Mouse (Mus musculus) ovary, postnatal 10 days (tissue): Measurements from ENCODE around the gene Treml4.

ENCODE experiments used
- DNase-seq: peaks from one replicate; pipeline ENCODE4 v3.0.0; 2022; ENCODE audit warnings: low spot score

Treml4 gene

GRCm38 (mm10) chr17:48263741-48264362 is at the start of gene Treml4:
Treml4 (plus strand) TSS chr17:48264295.
- no peak for DNase-seq

- DNase-seq = no peak
Observed at GRCm38 (mm10) chr17:48215429-48215828, 48.7 kb upstream of the Treml4 start.

- DNase-seq = no peak
Observed at GRCm38 (mm10) chr17:48230680-48231079, 33.4 kb upstream of the Treml4 start.

- no peak for DNase-seq
Observed at GRCm38 (mm10) chr17:48232518-48232917, 31.6 kb upstream of the Treml4 start, which contains the start of gene Trem1. Trem1 (plus strand) TSS chr17:48232768.

- no peak for DNase-seq
Observed at GRCm38 (mm10) chr17:48233789-48234188, 30.3 kb upstream of the Treml4 start.

GRCm38 (mm10) chr17:48234550-48234949 is 29.5 kb upstream of the Treml4 start:
- DNase-seq = no peak

GRCm38 (mm10) chr17:48235773-48236370 is 28.2 kb upstream of the Treml4 start:
- DNase-seq = no peak

- DNase-seq = no peak
Observed at GRCm38 (mm10) chr17:48237621-48238020, 26.5 kb upstream of the Treml4 start.

GRCm38 (mm10) chr17:48247221-48247928 is 16.7 kb upstream of the Treml4 start, which contains the start of gene Trem3:
Trem3 (plus strand) TSS chr17:48247777.
- no peak for DNase-seq

GRCm38 (mm10) chr17:48249039-48249438 is 15.1 kb upstream of the Treml4 start:
- no peak for DNase-seq

GRCm38 (mm10) chr17:48249501-48249900 is 14.6 kb upstream of the Treml4 start:
- DNase-seq = no peak

GRCm38 (mm10) chr17:48250631-48251030 is 13.5 kb upstream of the Treml4 start:
- DNase-seq = no peak

GRCm38 (mm10) chr17:48256575-48256974 is 7.5 kb upstream of the Treml4 start:
- no peak for DNase-seq

- no peak for DNase-seq
Observed at GRCm38 (mm10) chr17:48261868-48262267, 2.2 kb upstream of the Treml4 start.

GRCm38 (mm10) chr17:48264662-48265061 is 567 bp downstream of the Treml4 start:
- DNase-seq = no peak

GRCm38 (mm10) chr17:48266138-48266537 is 2.0 kb downstream of the Treml4 start:
- no peak for DNase-seq

GRCm38 (mm10) chr17:48266610-48267304 is 2.7 kb downstream of the Treml4 start:
- DNase-seq = no peak

GRCm38 (mm10) chr17:48267591-48267990 is 3.5 kb downstream of the Treml4 start:
- DNase-seq = no peak

- no peak for DNase-seq
Observed at GRCm38 (mm10) chr17:48268276-48268675, 4.2 kb downstream of the Treml4 start.

GRCm38 (mm10) chr17:48269833-48270232 is 5.7 kb downstream of the Treml4 start:
- DNase-seq = no peak

GRCm38 (mm10) chr17:48272158-48272557 is 8.1 kb downstream of the Treml4 start:
- no peak for DNase-seq

GRCm38 (mm10) chr17:48272598-48272997 is 8.5 kb downstream of the Treml4 start:
- DNase-seq = no peak

- DNase-seq = no peak
Observed at GRCm38 (mm10) chr17:48274098-48274497, 10.0 kb downstream of the Treml4 start.
